Mouse (Mus musculus) liver, adult (tissue): Measurements from ENCODE around the gene Noct.

Source experiments
- GATA4 ChIP-seq: IDR thresholded peaks from 2 replicates; pipeline ENCODE4 v1.6.1; 2014; ENCODE audit warnings: mild to moderate bottlenecking, low read length; ENCODE audit not compliant: insufficient replicate concordance

The Noct gene

GRCm38 (mm10) chr3:51222834-51223460 lies 1.3 kb upstream of the Noct start:
- TF ChIP-seq GATA4, result no peak

GRCm38 (mm10) chr3:51223556-51223955 lies 691 bp upstream of the Noct start:
- no peak for TF ChIP-seq GATA4

GRCm38 (mm10) chr3:51225226-51225750 lies 1.0 kb downstream of the Noct start:
- no peak for TF ChIP-seq GATA4

- no peak for TF ChIP-seq GATA4
Observed at GRCm38 (mm10) chr3:51225979-51226378, 1.7 kb downstream of the Noct start.

- TF ChIP-seq GATA4, result no peak
Observed at GRCm38 (mm10) chr3:51226601-51227000, 2.4 kb downstream of the Noct start.

GRCm38 (mm10) chr3:51228038-51228820 lies 4.0 kb downstream of the Noct start:
- no peak for TF ChIP-seq GATA4

GRCm38 (mm10) chr3:51228821-51229205 lies 4.6 kb downstream of the Noct start:
- no peak for TF ChIP-seq GATA4

- TF ChIP-seq GATA4, result peak; percentile 87
Observed at GRCm38 (mm10) chr3:51229226-51229625, 5.0 kb downstream of the Noct start.

- no peak for TF ChIP-seq GATA4
Observed at GRCm38 (mm10) chr3:51230146-51230835, 6.0 kb downstream of the Noct start.

- no peak for TF ChIP-seq GATA4
Observed at GRCm38 (mm10) chr3:51230886-51231285, 6.6 kb downstream of the Noct start.

GRCm38 (mm10) chr3:51231499-51231898 lies 7.3 kb downstream of the Noct start:
- no peak; the same call in 1 of the 2 replicates for TF ChIP-seq GATA4

GRCm38 (mm10) chr3:51232205-51232910 lies 8.1 kb downstream of the Noct start:
- no peak for TF ChIP-seq GATA4

GRCm38 (mm10) chr3:51233474-51233873 lies 9.2 kb downstream of the Noct start:
- TF ChIP-seq GATA4, result peak; percentile 78; the same call in 1 of the 2 replicates

- TF ChIP-seq GATA4, result no peak
Observed at GRCm38 (mm10) chr3:51233918-51234751, 9.9 kb downstream of the Noct start.

- TF ChIP-seq GATA4, result no peak
Observed at GRCm38 (mm10) chr3:51234752-51235055, 10.5 kb downstream of the Noct start.

- TF ChIP-seq GATA4, result no peak
Observed at GRCm38 (mm10) chr3:51238515-51238914, 14.3 kb downstream of the Noct start.
